19 mouse cellular contexts compared by ENCODE assay signal in genomic region chr9:45783249-45784069, GRCm38 (mm10). TPM values are rescaled to one million over a fixed set of nuclear protein-coding genes. Genes with fewer than 3 reads are reported as not detected.
DNase-seq lines count a peak whose midpoint lies in the region; ATAC-seq and TF ChIP-seq lines count a peak whose summit lies in the region.
"Had no signal": no experiment of that assay in that cellular context is flagged by ENCODE, and none has a peak within 500 bp of the region (broad histone marks: within the 10 kb centered on the region; RNA-seq: fewer than 3 reads in every experiment).

No protein-coding gene starts in this region.

- H3K4me2 ChIP-seq in hindbrain, embryonic 13.5 days = no peak overlapping the region
- H3K4me2 ChIP-seq in hindbrain, embryonic 11.5 days (replicated peaks; ENCODE audit: low read depth, low read length) = no peak overlapping the region
- no peak overlapping the region for H3K4me2 ChIP-seq in hindbrain, embryonic 14.5 days (replicated peaks)
- no peak overlapping the region for H3K4me2 ChIP-seq in hindbrain, embryonic 16.5 days (ENCODE audit: low read length)
- H3K4me2 ChIP-seq in midbrain, postnatal 0 days (ENCODE audit: low read depth, low read length, poor library complexity, severe bottlenecking) = no peak overlapping the region
- H3K4me2 ChIP-seq: embryonic facial prominence, embryonic 13.5 days; heart, embryonic 11.5 days had no signal

- no peak for TF ChIP-seq CTCF in midbrain, postnatal 0 days (IDR thresholded peaks at IDR 0.05)

- no peak for ATAC-seq in hindbrain, embryonic 13.5 days (ENCODE audit: low FRiP score)
- no peak for ATAC-seq in hindbrain, embryonic 11.5 days (ENCODE audit: low FRiP score)
- 0 out of 2 replicates have a peak, but pooled peaks have one; percentile 21 for ATAC-seq in hindbrain, embryonic 14.5 days (ENCODE audit: low FRiP score)
- ATAC-seq in hindbrain, embryonic 16.5 days = peak; percentile 50; the same call in 1 of the 2 replicates
- ATAC-seq in midbrain, postnatal 0 days (ENCODE audit: low FRiP score) = no peak
- ATAC-seq: inflammation-experienced regulatory T-cells, adult 6 months had no signal

- peaks cover 27% of the 10 kb centered on the region for H3K4me1 ChIP-seq in hindbrain, embryonic 13.5 days (replicated peaks)
- H3K4me1 ChIP-seq in hindbrain, embryonic 11.5 days (replicated peaks; ENCODE audit: control insufficient read depth, insufficient read depth, low read length) = no peaks in the 10 kb centered on the region
- H3K4me1 ChIP-seq in hindbrain, embryonic 14.5 days (replicated peaks; ENCODE audit: control insufficient read depth, insufficient read depth, low read length) = peaks cover 6% of the 10 kb centered on the region
- H3K4me1 ChIP-seq in hindbrain, embryonic 16.5 days (ENCODE audit: control insufficient read depth, insufficient read depth, low read depth, low read length) = peaks cover 9% of the 10 kb centered on the region
- H3K4me1 ChIP-seq in midbrain, postnatal 0 days (ENCODE audit: insufficient read depth, low read length) = no peaks in the 10 kb centered on the region

- peaks cover 32% of the 10 kb centered on the region for H3K36me3 ChIP-seq in hindbrain, embryonic 13.5 days
- no peaks in the 10 kb centered on the region for H3K36me3 ChIP-seq in hindbrain, embryonic 11.5 days (ENCODE audit: control insufficient read depth, insufficient read depth, low read length)
- peaks cover 20% of the 10 kb centered on the region for H3K36me3 ChIP-seq in hindbrain, embryonic 14.5 days (replicated peaks; ENCODE audit: control insufficient read depth, insufficient read depth)
- no peaks in the 10 kb centered on the region for H3K36me3 ChIP-seq in hindbrain, embryonic 16.5 days (ENCODE audit: control insufficient read depth, insufficient read depth, low read length)
- peaks cover 22% of the 10 kb centered on the region for H3K36me3 ChIP-seq in midbrain, postnatal 0 days (ENCODE audit: insufficient read depth, low read length)

- H3K9me3 ChIP-seq in hindbrain, embryonic 13.5 days = no peaks in the 10 kb centered on the region
- H3K9me3 ChIP-seq in hindbrain, embryonic 11.5 days (ENCODE audit: control insufficient read depth, low read length) = no peaks in the 10 kb centered on the region
- H3K9me3 ChIP-seq in hindbrain, embryonic 14.5 days (ENCODE audit: control insufficient read depth, low read length) = no peaks in the 10 kb centered on the region
- H3K9me3 ChIP-seq in hindbrain, embryonic 16.5 days (ENCODE audit: control insufficient read depth, low read length) = no peaks in the 10 kb centered on the region
- no peaks in the 10 kb centered on the region for H3K9me3 ChIP-seq in midbrain, postnatal 0 days (ENCODE audit: low read length)
- H3K9me3 ChIP-seq: embryonic facial prominence, embryonic 13.5 days had no signal

- H3K27ac ChIP-seq in hindbrain, embryonic 13.5 days = peak overlapping the region; percentile 87
- no peak overlapping the region; the same call in 1 of the 2 replicates for H3K27ac ChIP-seq in hindbrain, embryonic 11.5 days (ENCODE audit: low read depth, low read length)
- peak overlapping the region; percentile 81 for H3K27ac ChIP-seq in hindbrain, embryonic 14.5 days
- H3K27ac ChIP-seq in hindbrain, embryonic 16.5 days (ENCODE audit: low read depth, low read length) = peak overlapping the region; percentile 75
- peak overlapping the region; percentile 57; the same call in 1 of the 2 replicates for H3K27ac ChIP-seq in midbrain, postnatal 0 days (ENCODE audit: low read depth, low read length)
- H3K27ac ChIP-seq: embryonic facial prominence, embryonic 13.5 days; stomach, postnatal 0 days had no signal

- no peak for DNase-seq in hindbrain, embryonic 11.5 days (ENCODE audit: low spot score)
- no peak for DNase-seq in hindbrain, embryonic 14.5 days (ENCODE audit: low spot score)
- DNase-seq in midbrain, postnatal 0 days (ENCODE audit: low spot score) = peak; percentile 63
- DNase-seq in gastrocnemius, postnatal 25 days = no peak
- no peak for DNase-seq in lung, postnatal 10 days
- DNase-seq: adrenal gland, adult 2 months; cerebellum, adult 9-10 months; heart, postnatal 10 days; kidney, adult 2 months; kidney, postnatal 10 days; liver; lung, postnatal 4 days; right cerebral cortex, postnatal 4 days had no signal

- H3K9ac ChIP-seq in hindbrain, embryonic 13.5 days = no peak overlapping the region
- no peak overlapping the region for H3K9ac ChIP-seq in hindbrain, embryonic 11.5 days (ENCODE audit: low read depth, low read length)
- H3K9ac ChIP-seq in hindbrain, embryonic 14.5 days = 0 out of 2 replicates have a peak overlapping the region, but pooled peaks have one; percentile 22
- no peak overlapping the region for H3K9ac ChIP-seq in hindbrain, embryonic 16.5 days (ENCODE audit: low read depth, low read length)
- H3K9ac ChIP-seq in midbrain, postnatal 0 days (replicated peaks; ENCODE audit: low read length, poor library complexity, severe bottlenecking) = no peak overlapping the region
- H3K9ac ChIP-seq: embryonic facial prominence, embryonic 13.5 days had no signal

- H3K27me3 ChIP-seq in hindbrain, embryonic 13.5 days = no peaks in the 10 kb centered on the region
- no peaks in the 10 kb centered on the region for H3K27me3 ChIP-seq in hindbrain, embryonic 11.5 days (ENCODE audit: control insufficient read depth, insufficient read depth, low read length)
- H3K27me3 ChIP-seq in hindbrain, embryonic 14.5 days (ENCODE audit: control insufficient read depth, insufficient read depth, low read length) = no peaks in the 10 kb centered on the region
- H3K27me3 ChIP-seq in hindbrain, embryonic 16.5 days (replicated peaks; ENCODE audit: control insufficient read depth, insufficient read depth, low read length) = no peaks in the 10 kb centered on the region
- H3K27me3 ChIP-seq in midbrain, postnatal 0 days (ENCODE audit: insufficient read depth, low read length) = no peaks in the 10 kb centered on the region
- H3K27me3 ChIP-seq: embryonic facial prominence, embryonic 13.5 days had no signal

- no peak overlapping the region for H3K4me3 ChIP-seq in hindbrain, embryonic 13.5 days
- H3K4me3 ChIP-seq in hindbrain, embryonic 11.5 days (ENCODE audit: low read depth, low read length) = no peak overlapping the region
- H3K4me3 ChIP-seq in hindbrain, embryonic 14.5 days (replicated peaks; ENCODE audit: low read length) = no peak overlapping the region
- H3K4me3 ChIP-seq in hindbrain, embryonic 16.5 days (ENCODE audit: low read length) = no peak overlapping the region
- H3K4me3 ChIP-seq in midbrain, postnatal 0 days (ENCODE audit: low read depth, low read length) = no peak overlapping the region
- H3K4me3 ChIP-seq: embryonic facial prominence, embryonic 13.5 days had no signal

- 77% methylated on average over 12 of the region's 12 CpGs for WGBS in hindbrain, embryonic 13.5 days
- 92% methylated on average over 12 of the region's 12 CpGs for WGBS in hindbrain, embryonic 11.5 days
- 71% methylated on average over 12 of the region's 12 CpGs for WGBS in hindbrain, embryonic 14.5 days
- 62% methylated on average over 12 of the region's 12 CpGs for WGBS in hindbrain, embryonic 16.5 days
- WGBS in midbrain, postnatal 0 days = 71% methylated on average over 12 of the region's 12 CpGs

RNA-seq across cellular contexts. Expression of gene Cep164, which starts 45.0 kb away (rescaled TPM):
- 12.4 and 15.8 TPM in 2 replicates for polyA plus RNA-seq in hindbrain, embryonic 13.5 days (2015; fragmentation: Nextera tagmentation; extraction: Ambion mirVana)
- polyA plus RNA-seq in hindbrain, embryonic 11.5 days (2014; fragmentation: Nextera tagmentation; extraction: Ambion mirVana) = 12.9 and 19.5 TPM in 2 replicates
- 8.9 and 11.5 TPM in 2 replicates for polyA plus RNA-seq in hindbrain, embryonic 14.5 days (2014; fragmentation: Nextera tagmentation; extraction: Ambion mirVana)
- polyA plus RNA-seq in hindbrain, embryonic 16.5 days (2015; fragmentation: Nextera tagmentation; extraction: Ambion mirVana) = 12.2 TPM in 2 replicates
- total RNA-seq in midbrain, postnatal 0 days (2014; rRNA removed) = 17.1 and 21.3 TPM in 2 replicates
- 12.2 and 17.7 TPM in 2 replicates for polyA plus RNA-seq in midbrain, postnatal 0 days (2015; fragmentation: Nextera tagmentation; extraction: Ambion mirVana)
- total RNA-seq in gastrocnemius, postnatal 25 days (2021) = 1 to 10 TPM; 2.6 to 3.0 TPM

RNA-seq across cellular contexts. Expression of gene Bace1, which starts 54.9 kb away (rescaled TPM):
- polyA plus RNA-seq in hindbrain, embryonic 13.5 days (2015; fragmentation: Nextera tagmentation; extraction: Ambion mirVana) = 46.4 and 50.3 TPM in 2 replicates
- polyA plus RNA-seq in hindbrain, embryonic 11.5 days (2014; fragmentation: Nextera tagmentation; extraction: Ambion mirVana) = 29.6 and 31.1 TPM in 2 replicates
- polyA plus RNA-seq in hindbrain, embryonic 14.5 days (2014; fragmentation: Nextera tagmentation; extraction: Ambion mirVana) = 46.0 and 50.3 TPM in 2 replicates
- polyA plus RNA-seq in hindbrain, embryonic 16.5 days (2015; fragmentation: Nextera tagmentation; extraction: Ambion mirVana) = 42.9 and 52.0 TPM in 2 replicates
- 60.7 and 77.3 TPM in 2 replicates for total RNA-seq in midbrain, postnatal 0 days (2014; rRNA removed)
- 42.0 and 46.4 TPM in 2 replicates for polyA plus RNA-seq in midbrain, postnatal 0 days (2015; fragmentation: Nextera tagmentation; extraction: Ambion mirVana)
- total RNA-seq in gastrocnemius, postnatal 25 days (2021) = 10 to 100 TPM; 34.1 to 43.6 TPM

Comparison
In these comparisons a context has a peak if more than half of its experiments do, and no peak if none do; other contexts are left out.
1. ATAC-seq: peak in hindbrain, embryonic 14.5 days (single experiment) and hindbrain, embryonic 16.5 days (single experiment); none in hindbrain, embryonic 13.5 days (single experiment), hindbrain, embryonic 11.5 days (single experiment) and midbrain, postnatal 0 days (single experiment).